Mouse (Mus musculus) thymus, adult 2 months (tissue): ENCODE results near the gene Pdlim7. TPM values are rescaled to one million over a fixed set of nuclear protein-coding genes. Genes with fewer than 3 reads are reported as not detected.
A peak's percentile ranks its signal among the peaks of the same experiment; 100 is the strongest.

Experiments used
- DNase-seq: peaks from one replicate; pipeline ENCODE4 v3.0.0; 2021
- H3K27ac ChIP-seq: fragments of 200-500 bp; 2 replicates; pipeline ENCODE4 v1.5.1; 2012; ENCODE audit warnings: low read length, control low read depth; ENCODE audit not compliant: control insufficient read depth, insufficient read depth
- H3K27me3 ChIP-seq: fragments of 200-500 bp; 2 replicates; pipeline ENCODE4 v1.6.1; 2012; ENCODE audit warnings: mild to moderate bottlenecking, low read length, moderate library complexity, mixed read lengths; ENCODE audit not compliant: control insufficient read depth, insufficient read depth
- H3K36me3 ChIP-seq: fragments of 200-500 bp; 2 replicates; pipeline ENCODE4 v1.6.1; 2012; ENCODE audit warnings: mild to moderate bottlenecking, low read length, moderate library complexity; ENCODE audit not compliant: control insufficient read depth, insufficient read depth
- H3K4me1 ChIP-seq: fragments of 200-500 bp; replicated peaks from 2 replicates; pipeline ENCODE4 v1.6.1; 2012; ENCODE audit warnings: low read length; ENCODE audit not compliant: control insufficient read depth, insufficient read depth
- H3K4me3 ChIP-seq: fragments of 200-500 bp; 2 replicates; pipeline ENCODE4 v1.5.1; 2012; ENCODE audit warnings: mild to moderate bottlenecking, low read length, control low read depth, moderate library complexity; ENCODE audit not compliant: control insufficient read depth, insufficient read depth
- CTCF ChIP-seq: fragments of 200-500 bp; IDR thresholded peaks from 2 replicates; pipeline ENCODE4 v1.5.1; 2012; ENCODE audit warnings: mild to moderate bottlenecking, control low read depth, low read length, moderate library complexity, borderline replicate concordance; ENCODE audit not compliant: control insufficient read depth, poor library complexity, insufficient read depth; ENCODE audit errors: extremely low read depth
- POLR2A ChIP-seq: fragments of 200-500 bp; IDR thresholded peaks from 2 replicates; pipeline ENCODE4 v1.6.1; 2012; ENCODE audit warnings: mild to moderate bottlenecking, low read length, control low read depth, moderate library complexity; ENCODE audit not compliant: control insufficient read depth, poor library complexity, insufficient read depth; ENCODE audit errors: extremely low read depth
- WGBS: fragments of 180-500 bp; shearing (Covaris S2); methylation state at CpG from one replicate; pipeline ENCODE4 v1.1.7; 2018; 5-methylcytosine and 5-hydroxymethylcytosine counted together
- polyA plus RNA-seq: library from polyadenylated mRNA; depleted of rRNA; stranded (reverse); fragments of >200 nt; gene quantifications from 2 replicates; pipeline ENCODE4 v1.2.3, GENCODE M21; 2012

The Pdlim7 gene
- polyA plus RNA-seq, 1 experiment, result 29.5 TPM

DNA sequence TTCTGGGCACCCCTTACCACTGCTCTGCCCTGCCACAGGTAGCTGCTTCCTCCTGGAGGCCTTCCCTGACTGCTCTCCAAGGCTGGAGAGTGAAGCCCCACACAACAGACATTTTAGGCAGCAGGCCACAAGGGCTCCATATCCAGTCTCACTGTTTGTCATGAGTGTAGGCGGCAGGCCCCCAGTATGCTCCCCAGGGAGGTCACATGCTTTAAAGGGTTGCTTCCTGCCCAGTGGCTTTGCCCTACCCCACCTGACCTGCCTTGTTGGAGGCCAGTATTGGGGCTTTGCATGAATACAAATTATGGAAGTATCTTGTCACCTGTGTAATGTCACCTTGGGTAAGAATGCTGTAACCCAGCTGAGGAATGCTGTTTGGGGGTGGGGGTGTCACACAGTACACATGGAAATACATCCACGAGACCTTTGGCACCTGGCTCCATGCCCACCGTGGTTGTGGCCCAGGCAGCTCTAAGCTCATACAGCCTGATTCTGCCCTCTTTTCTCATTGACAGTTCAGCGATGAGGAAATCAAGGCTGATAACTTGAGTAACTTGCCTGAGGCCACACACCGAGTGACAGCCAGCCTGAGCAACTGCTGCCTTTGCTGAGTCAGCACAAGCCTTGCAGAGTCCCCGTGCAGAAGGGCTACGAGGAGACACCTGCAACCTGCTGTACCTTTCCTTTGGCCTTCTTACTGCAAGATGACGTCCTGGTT, 15.9 kb upstream of the Pdlim7 start, which contains the start of gene Dok3:
Dok3 (minus strand) TSS at position 99 of the 718 bp plus-strand sequence.
- 39% methylated on average over 8 of the region's 8 CpGs for WGBS
- no peak for DNase-seq
- Histone ChIP-seq H3K4me1 (peaks cover 6% of the 10 kb centered on the region; the same call in 1 of the 2 replicates), H3K27ac (peak within 1 kb of the TSS; percentile 11; the same call in 1 of the 2 replicates), H3K36me3 (peaks cover 15% of the 10 kb centered on the region), H3K4me3 (no peak within 1 kb of the TSS), H3K27me3 (no peaks in the 10 kb centered on the region)
- TF ChIP-seq POLR2A, result no peak
- TF ChIP-seq CTCF, result no peak

- Histone ChIP-seq H3K27me3 (no peaks in the 10 kb centered on the region), H3K27ac (no peak overlapping the region), H3K4me3 (no peak overlapping the region), H3K36me3 (peaks cover 15% of the 10 kb centered on the region), H3K4me1 (peaks cover 6% of the 10 kb centered on the region; the same call in 1 of the 2 replicates)
- TF ChIP-seq CTCF (no peak), POLR2A (no peak)
- 15% methylated on average over 18 of the region's 18 CpGs for WGBS
- DNase-seq, result no peak
Observed at GRCm38 (mm10) chr13:55527834-55528772, 14.6 kb upstream of the Pdlim7 start.

DNA sequence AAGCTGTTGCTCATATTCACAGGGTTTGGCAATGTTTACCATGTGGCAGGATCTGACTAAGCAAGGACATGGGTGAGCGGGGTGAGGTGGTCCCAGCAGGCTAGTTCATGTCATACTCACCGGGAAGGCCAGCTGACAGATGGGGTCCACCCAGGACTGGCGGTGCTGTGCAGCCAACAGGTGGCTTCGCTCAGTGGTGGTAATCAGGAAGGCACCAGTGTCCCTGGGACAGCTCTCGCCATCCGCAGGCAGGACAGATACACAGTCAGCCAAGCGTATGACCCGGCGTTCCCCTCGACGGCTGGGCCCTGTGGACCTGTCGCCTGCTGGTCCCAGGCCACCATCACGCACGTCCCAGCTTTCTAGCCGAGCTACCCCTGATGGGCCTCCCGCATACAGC, 13.7 kb upstream of the Pdlim7 start:
- peaks cover 6% of the 10 kb centered on the region; the same call in 1 of the 2 replicates for H3K4me1 ChIP-seq
- H3K4me3 ChIP-seq, result no peak overlapping the region
- no peak for DNase-seq
- H3K27me3 ChIP-seq, result no peaks in the 10 kb centered on the region
- H3K36me3 ChIP-seq, result peaks cover 15% of the 10 kb centered on the region
- TF ChIP-seq POLR2A (no peak), CTCF (no peak)
- WGBS, result 94% methylated on average over 16 of the region's 16 CpGs
- H3K27ac ChIP-seq, result no peak overlapping the region

- peaks cover 6% of the 10 kb centered on the region; the same call in 1 of the 2 replicates for H3K4me1 ChIP-seq
- H3K4me3 ChIP-seq, result no peak overlapping the region
- H3K36me3 ChIP-seq, result peaks cover 10% of the 10 kb centered on the region
- no peak overlapping the region for H3K27ac ChIP-seq
- DNase-seq, result no peak
- no peaks in the 10 kb centered on the region for H3K27me3 ChIP-seq
- TF ChIP-seq POLR2A (no peak), CTCF (no peak)
- 71% methylated on average over 16 of the region's 16 CpGs for WGBS
Observed at GRCm38 (mm10) chr13:55525733-55526553, 12.5 kb upstream of the Pdlim7 start.

DNA sequence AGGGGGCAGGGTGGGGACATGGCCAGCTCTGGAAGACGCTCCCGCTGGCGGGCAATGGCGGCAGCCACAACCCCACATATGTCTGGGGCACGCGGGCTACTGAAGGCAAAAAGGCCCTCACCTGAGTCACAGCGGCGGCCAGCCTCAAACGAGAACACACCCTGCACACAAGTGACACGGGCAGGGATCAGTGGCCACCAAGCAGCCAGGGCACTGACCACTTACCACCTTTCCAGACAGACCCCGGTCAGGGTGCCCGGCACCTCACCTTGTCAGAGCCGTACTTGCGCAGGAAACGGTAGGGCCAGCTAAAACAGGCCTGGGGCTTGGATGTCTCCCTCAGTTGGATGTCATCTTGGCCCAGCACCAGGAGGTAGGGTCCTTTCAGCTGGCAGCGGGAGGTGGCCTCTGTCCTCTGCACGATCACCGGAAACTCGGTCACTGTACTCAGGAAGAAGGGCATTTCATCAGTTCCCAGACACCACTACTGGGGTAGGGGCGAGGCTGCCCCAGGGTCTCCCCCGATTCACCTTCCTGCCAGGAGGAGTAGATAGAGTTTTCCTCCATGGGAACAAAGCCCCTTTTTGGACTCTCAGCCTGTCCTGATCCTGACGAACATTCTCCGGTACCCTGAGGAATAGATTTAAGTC, 10.6 kb upstream of the Pdlim7 start:
- Histone ChIP-seq H3K4me1 (peaks cover 6% of the 10 kb centered on the region; the same call in 1 of the 2 replicates), H3K27me3 (no peaks in the 10 kb centered on the region), H3K4me3 (no peak overlapping the region), H3K36me3 (no peaks in the 10 kb centered on the region), H3K27ac (no peak overlapping the region)
- DNase-seq, result no peak
- TF ChIP-seq POLR2A, result no peak
- TF ChIP-seq CTCF, result no peak
- WGBS, result 97% methylated on average over 23 of the region's 23 CpGs
